Mouse (Mus musculus) MEL (cell line): Measurements from ENCODE around the gene Togaram2. TPM values are rescaled to one million over a fixed set of nuclear protein-coding genes. Genes with fewer than 3 reads are reported as not detected.

Experiments used
- DNase-seq: peaks from one replicate; pipeline ENCODE4 v3.0.0; 2011; ENCODE audit warnings: low read depth, low spot score
- H3K27ac ChIP-seq: 2 replicates; pipeline ENCODE4 v1.5.1; 2012; ENCODE audit warnings: low read depth, mild to moderate bottlenecking, control low read depth, low read length, moderate library complexity; ENCODE audit not compliant: control insufficient read depth
- H3K27me3 ChIP-seq, 2 experiments: fragments of 150-350 bp in 1 of 2; sonication (generic) in 1 of 2; 2 replicates each; pipeline ENCODE4 v1.6.1; 2012; ENCODE audit warnings: low read length in 2 of 2, mild to moderate bottlenecking in 2 of 2, improper control_type of control experiment in 1 of 2, moderate library complexity in 1 of 2; ENCODE audit not compliant: insufficient read depth in 2 of 2, control insufficient read depth in 1 of 2
- H3K36me3 ChIP-seq, 2 experiments: 2 replicates each; pipeline ENCODE4 v1.6.1; 2012 to 2014; ENCODE audit warnings: low read length in 2 of 2, improper control_type of control experiment in 1 of 2, inconsistent platforms in 1 of 2, mild to moderate bottlenecking in 1 of 2; ENCODE audit not compliant: insufficient read depth in 2 of 2, control insufficient read depth in 1 of 2
- H3K4me1 ChIP-seq, 2 experiments: fragments of 150-350 bp in 1 of 2; sonication (generic) in 1 of 2; 2 replicates each; pipeline ENCODE4 v1.6.1; 2012; ENCODE audit warnings: low read length in 2 of 2, improper control_type of control experiment in 1 of 2, mild to moderate bottlenecking in 1 of 2; ENCODE audit not compliant: insufficient read depth in 2 of 2, control insufficient read depth in 1 of 2
- H3K4me3 ChIP-seq, 2 experiments: fragments of 150-350 bp in 1 of 2; sonication (generic) in 1 of 2; 2 replicates each; pipeline ENCODE4 v1.5.1; 2012; ENCODE audit warnings: low read depth in 2 of 2, low read length in 2 of 2, mild to moderate bottlenecking in 2 of 2, moderate library complexity in 2 of 2, control low read depth in 1 of 2, improper control_type of control experiment in 1 of 2; ENCODE audit not compliant: control insufficient read depth in 1 of 2, insufficient read depth in 1 of 2
- H3K79me2 ChIP-seq: 2 replicates; pipeline ENCODE4 v1.6.1; 2012; ENCODE audit warnings: mild to moderate bottlenecking, low read length, moderate library complexity; ENCODE audit not compliant: control insufficient read depth, poor library complexity, insufficient read depth
- H3K9ac ChIP-seq: 2 replicates; pipeline ENCODE4 v1.6.1; 2012; ENCODE audit warnings: low read depth, mild to moderate bottlenecking, control low read depth, low read length, moderate library complexity; ENCODE audit not compliant: control insufficient read depth, poor library complexity, severe bottlenecking
- H3K9me3 ChIP-seq: fragments of 150-350 bp; sonication (generic); replicated peaks from 2 replicates; pipeline ENCODE4 v1.6.1; 2012; ENCODE audit warnings: mild to moderate bottlenecking, low read length, improper control_type of control experiment, moderate library complexity; ENCODE audit not compliant: insufficient read depth
- BHLHE40 ChIP-seq: IDR thresholded peaks from 2 replicates; pipeline ENCODE4 v1.6.1; 2012; ENCODE audit warnings: low read depth, mild to moderate bottlenecking, inconsistent platforms, low read length, improper control_type of control experiment, borderline replicate concordance
- CHD1 ChIP-seq: IDR thresholded peaks from 2 replicates; pipeline ENCODE4 v1.6.1; 2012; ENCODE audit warnings: low read depth, mild to moderate bottlenecking, inconsistent platforms, low read length, improper control_type of control experiment
- CHD2 ChIP-seq: IDR thresholded peaks from 2 replicates; pipeline ENCODE4 v1.6.1; 2011; ENCODE audit warnings: low read length, improper control_type of control experiment
- ELF1 ChIP-seq: IDR thresholded peaks from 2 replicates; pipeline ENCODE4 v1.6.1; 2014; ENCODE audit warnings: low read depth, mild to moderate bottlenecking, inconsistent platforms, low read length, improper control_type of control experiment, moderate library complexity
- EP300 ChIP-seq, 2 experiments: IDR thresholded peaks; 2 replicates each; pipeline ENCODE4 v1.6.1; 2011; ENCODE audit warnings: improper control_type of control experiment in 2 of 2, low read length in 2 of 2, low read depth in 1 of 2, mild to moderate bottlenecking in 1 of 2
- ETS1 ChIP-seq: IDR thresholded peaks from 2 replicates; pipeline ENCODE4 v1.6.1; 2012; ENCODE audit warnings: low read depth, mild to moderate bottlenecking, inconsistent platforms, low read length, improper control_type of control experiment, moderate library complexity
- GABPA ChIP-seq: IDR thresholded peaks from 2 replicates; pipeline ENCODE4 v1.6.1; 2012; ENCODE audit warnings: low read depth, mild to moderate bottlenecking, inconsistent platforms, low read length, improper control_type of control experiment, moderate library complexity
- GATA1 ChIP-seq: IDR thresholded peaks from 2 replicates; pipeline ENCODE4 v1.6.1; 2011; ENCODE audit warnings: low read depth, low read length, improper control_type of control experiment
- JUND ChIP-seq: IDR thresholded peaks from 2 replicates; pipeline ENCODE4 v1.6.1; 2011; ENCODE audit warnings: low read depth, mild to moderate bottlenecking, improper control_type of control experiment, low read length
- KAT2A ChIP-seq: conservative IDR thresholded peaks from 2 replicates; pipeline ENCODE4 v1.6.1; 2012; ENCODE audit warnings: low read depth, low read length, improper control_type of control experiment, inconsistent platforms
- MAFK ChIP-seq: IDR thresholded peaks from 2 replicates; pipeline ENCODE4 v1.6.1; 2011; ENCODE audit warnings: low read depth, mild to moderate bottlenecking, low read length, improper control_type of control experiment, borderline replicate concordance
- MAX ChIP-seq: IDR thresholded peaks from 2 replicates; pipeline ENCODE4 v1.6.1; 2011; ENCODE audit warnings: low read length, improper control_type of control experiment
- MXI1 ChIP-seq: IDR thresholded peaks from 2 replicates; pipeline ENCODE4 v1.6.1; 2011; ENCODE audit warnings: mild to moderate bottlenecking, low read depth, low read length, improper control_type of control experiment
- MYC ChIP-seq: IDR thresholded peaks from 2 replicates; pipeline ENCODE4 v1.6.1; 2011; ENCODE audit warnings: low read depth, mild to moderate bottlenecking, low read length, improper control_type of control experiment, moderate library complexity
- NRF1 ChIP-seq: IDR thresholded peaks from 2 replicates; pipeline ENCODE4 v1.6.1; 2014; ENCODE audit warnings: low read depth, mild to moderate bottlenecking, inconsistent platforms, low read length, improper control_type of control experiment, moderate library complexity; ENCODE audit not compliant: poor library complexity, insufficient read depth, severe bottlenecking
- POLR2A ChIP-seq, 2 experiments: IDR thresholded peaks; 2 replicates each; pipeline ENCODE4 v1.6.1; 2011 to 2012; ENCODE audit warnings: low read length in 2 of 2, mild to moderate bottlenecking in 2 of 2, control low read depth in 1 of 2, improper control_type of control experiment in 1 of 2, low read depth in 1 of 2, moderate library complexity in 1 of 2; ENCODE audit not compliant: control insufficient read depth in 1 of 2, insufficient read depth in 1 of 2, poor library complexity in 1 of 2
- RAD21 ChIP-seq: IDR thresholded peaks from 2 replicates; pipeline ENCODE4 v1.6.1; 2011; ENCODE audit warnings: mild to moderate bottlenecking, low read depth, low read length, improper control_type of control experiment
- RCOR1 ChIP-seq: IDR thresholded peaks from 2 replicates; pipeline ENCODE4 v1.6.1; 2012; ENCODE audit warnings: low read depth, mild to moderate bottlenecking, inconsistent platforms, low read length, improper control_type of control experiment
- SMC3 ChIP-seq: IDR thresholded peaks from 2 replicates; pipeline ENCODE4 v1.6.1; 2011; ENCODE audit warnings: low read depth, low read length, improper control_type of control experiment
- TBP ChIP-seq: IDR thresholded peaks from 2 replicates; pipeline ENCODE4 v1.8.0; 2011; ENCODE audit warnings: low read depth, low read length, improper control_type of control experiment
- USF1 ChIP-seq: IDR thresholded peaks from 2 replicates; pipeline ENCODE4 v1.6.1; 2014; ENCODE audit warnings: low read depth, mild to moderate bottlenecking, inconsistent platforms, low read length, improper control_type of control experiment, moderate library complexity
- ZKSCAN1 ChIP-seq: IDR thresholded peaks from 2 replicates; pipeline ENCODE4 v1.6.1; 2012; ENCODE audit warnings: low read depth, mild to moderate bottlenecking, inconsistent platforms, low read length, improper control_type of control experiment, moderate library complexity
- ZMIZ1 ChIP-seq: IDR thresholded peaks from 2 replicates; pipeline ENCODE4 v1.6.1; 2012; ENCODE audit warnings: low read depth, mild to moderate bottlenecking, inconsistent platforms, low read length, improper control_type of control experiment, moderate library complexity
- polyA plus RNA-seq, 2 experiments: library from polyadenylated mRNA; stranded (reverse) in 1 of 2; unstranded in 1 of 2; fragments of >175 nt in 1 of 2; fragments of >200 nt in 1 of 2; gene quantifications; 2 replicates each; pipeline versions ENCODE4 v1.2.1 to v1.2.4; 2012; ENCODE audit warnings: low replicate concordance in 2 of 2, low read depth in 1 of 2; ENCODE audit not compliant: insufficient read length in 2 of 2, insufficient read depth in 1 of 2, missing spikeins in 1 of 2
- total RNA-seq: library from RNA; depleted of rRNA; stranded (reverse); fragments of 300-350 nt; gene quantifications from 2 replicates; pipeline ENCODE4 v1.2.3, GENCODE M21; 2012

Togaram2 gene
- total and polyA plus RNA-seq, 3 experiments: not detected

DNA sequence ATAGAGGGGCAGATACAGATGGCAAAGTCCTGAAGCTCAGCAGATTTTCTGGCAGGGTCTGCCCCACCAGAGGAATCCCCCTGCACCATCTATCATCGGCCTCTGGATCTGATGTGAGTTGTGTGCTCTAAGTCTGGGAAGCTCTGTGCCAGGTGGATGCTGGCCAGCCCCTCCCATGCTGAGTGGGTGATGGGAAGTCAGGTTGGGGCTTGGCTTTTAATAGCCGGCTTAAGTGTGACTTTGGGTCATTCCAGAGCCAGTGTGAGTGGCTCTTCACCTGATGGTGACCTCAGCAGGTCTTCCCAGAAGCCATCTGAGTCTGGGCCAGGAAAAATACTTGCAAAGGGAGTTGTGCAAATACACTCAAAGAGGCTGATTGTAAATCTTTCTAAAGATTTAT lies 57.6 kb downstream of the Togaram2 start:
- Histone ChIP-seq H3K4me1 (no peaks in the 10 kb centered on the region), H3K36me3 (no peaks in the 10 kb centered on the region), H3K27me3 (no peaks in the 10 kb centered on the region), H3K79me2 (no peaks in the 10 kb centered on the region), H3K9me3 (no peaks in the 10 kb centered on the region), H3K27ac (no peak overlapping the region), H3K9ac (no peak overlapping the region), H3K4me3 (no peak overlapping the region)
- DNase-seq: no peak
- TF ChIP-seq EP300 (IDR thresholded peaks at IDR 0.05; ENCODE audit: low read depth in 1 of 2, low read length in 2 of 2): no peak

DNA sequence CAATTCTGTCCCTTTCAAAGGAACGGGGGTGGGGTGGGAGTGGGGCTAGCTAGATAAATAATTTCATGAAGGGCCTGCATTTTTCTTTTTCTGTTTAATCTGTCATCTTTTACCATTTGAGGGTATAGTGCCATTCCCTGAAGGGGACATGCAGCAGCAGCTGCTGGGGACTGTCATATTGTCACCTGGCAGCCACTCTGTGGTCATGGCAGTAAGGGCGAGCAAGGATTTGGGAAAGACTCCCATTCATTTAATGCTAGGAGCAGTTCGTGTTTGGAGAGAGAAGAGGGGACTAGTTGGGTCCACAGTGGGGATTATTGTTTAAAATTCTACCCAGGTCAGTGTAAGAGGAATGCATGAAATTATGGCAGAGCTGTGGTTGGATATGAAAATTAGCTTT lies 63.4 kb downstream of the Togaram2 start:
- TF ChIP-seq KAT2A (no peak), MAFK (no peak), NRF1 (no peak), GATA1 (no peak), TBP (no peak), MAX (no peak), BHLHE40 (no peak), ELF1 (no peak), RCOR1 (no peak), ZKSCAN1 (no peak), SMC3 (no peak)
- TF ChIP-seq, all 39 proteins: peak for 0
- no peaks in the 10 kb centered on the region for H3K27me3 ChIP-seq
- DNase-seq: no peak
- no peak overlapping the region for H3K9ac ChIP-seq
- H3K4me1 ChIP-seq: no peaks in the 10 kb centered on the region
- H3K9me3 ChIP-seq: no peaks in the 10 kb centered on the region
- H3K4me3 ChIP-seq: no peak overlapping the region
- no peaks in the 10 kb centered on the region for H3K36me3 ChIP-seq
- H3K27ac ChIP-seq: no peak overlapping the region
- no peaks in the 10 kb centered on the region for H3K79me2 ChIP-seq

DNA sequence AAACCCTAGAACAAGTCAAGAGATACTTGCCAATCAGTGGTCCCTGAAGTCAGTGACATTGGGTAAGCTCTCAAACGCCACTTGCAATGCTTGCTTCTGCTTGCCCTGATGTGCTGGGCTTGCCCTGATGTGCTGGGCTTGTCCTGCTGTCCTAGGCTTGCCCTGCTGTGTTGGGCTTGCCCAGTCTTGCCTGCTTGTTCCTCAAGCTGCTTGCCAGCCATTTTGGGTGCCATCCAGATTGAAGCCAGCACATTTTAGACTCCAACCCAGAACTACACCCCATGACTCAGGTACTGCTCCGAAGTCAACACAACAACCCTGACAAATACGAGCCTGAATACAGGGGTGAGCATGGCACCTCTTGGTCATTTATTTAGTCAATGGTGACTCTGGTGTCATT lies 69.1 kb downstream of the Togaram2 start:
- Histone ChIP-seq H3K36me3 (no peaks in the 10 kb centered on the region), H3K9ac (no peak overlapping the region), H3K4me3 (no peak overlapping the region), H3K27ac (no peak overlapping the region), H3K9me3 (no peaks in the 10 kb centered on the region), H3K79me2 (no peaks in the 10 kb centered on the region), H3K27me3 (no peaks in the 10 kb centered on the region; a peak in 1 of 4 replicates), H3K4me1 (no peaks in the 10 kb centered on the region)
- DNase-seq: no peak
- TF ChIP-seq CHD1: no peak
- no peak for TF ChIP-seq ETS1
- TF ChIP-seq RCOR1: no peak
- TF ChIP-seq KAT2A: no peak
- TF ChIP-seq USF1: no peak
- no peak for TF ChIP-seq MXI1
- TF ChIP-seq POLR2A (IDR thresholded peaks at IDR 0.05; ENCODE audit: control insufficient read depth in 1 of 2, insufficient read depth in 1 of 2, low read depth in 1 of 2, low read length in 2 of 2, poor library complexity in 1 of 2): no peak
- TF ChIP-seq MYC: no peak
- TF ChIP-seq CHD2: no peak
- TF ChIP-seq JUND: no peak
- TF ChIP-seq ZMIZ1: no peak
- TF ChIP-seq RAD21: no peak
- TF ChIP-seq NRF1: no peak
- no peak for TF ChIP-seq GABPA
- no peak for TF ChIP-seq TBP
